Mouse (Mus musculus) thymus, postnatal 36 days (tissue): ENCODE measurements around the gene Emc3.

Source experiments
- DNase-seq, 2 experiments: peaks; one replicate each; pipeline ENCODE4 v3.0.0; 2022; ENCODE audit warnings: mixed read lengths in 2 of 2

Gene Emc3

GRCm38 (mm10) chr6:113530932-113531839 is at the start of gene Emc3, which contains the start of gene Fancd2:
Gene Emc3 (minus strand): TSS chr6:113531652.
Gene Fancd2 (plus strand): TSS chr6:113531682.
- DNase-seq = peak; percentile 89 to 91

- no peak for DNase-seq
Measured at GRCm38 (mm10) chr6:113579306-113579705, 47.9 kb upstream of the Emc3 start.

GRCm38 (mm10) chr6:113576044-113576443 is 44.6 kb upstream of the Emc3 start:
- DNase-seq = no peak

- DNase-seq = no peak
Measured at GRCm38 (mm10) chr6:113564557-113564956, 33.1 kb upstream of the Emc3 start.

- no peak for DNase-seq
Measured at GRCm38 (mm10) chr6:113559736-113560135, 28.3 kb upstream of the Emc3 start.

- DNase-seq = no peak
Measured at GRCm38 (mm10) chr6:113543906-113544481, 12.5 kb upstream of the Emc3 start.

- no peak for DNase-seq
Measured at GRCm38 (mm10) chr6:113541610-113542009, 10.2 kb upstream of the Emc3 start.

- no peak for DNase-seq
Measured at GRCm38 (mm10) chr6:113534886-113535285, 3.4 kb upstream of the Emc3 start.

GRCm38 (mm10) chr6:113531840-113532404 is 470 bp upstream of the Emc3 start:
- no peak for DNase-seq

GRCm38 (mm10) chr6:113523420-113523819 is 8.0 kb downstream of the Emc3 start:
- no peak for DNase-seq

- DNase-seq = no peak
Measured at GRCm38 (mm10) chr6:113522310-113522709, 9.1 kb downstream of the Emc3 start.

GRCm38 (mm10) chr6:113517434-113518080 is 13.9 kb downstream of the Emc3 start:
- peak; percentile 44 to 66 for DNase-seq

GRCm38 (mm10) chr6:113514600-113514999 is 16.9 kb downstream of the Emc3 start:
- no peak for DNase-seq

GRCm38 (mm10) chr6:113513944-113514343 is 17.5 kb downstream of the Emc3 start:
- no peak for DNase-seq

- no peak for DNase-seq
Measured at GRCm38 (mm10) chr6:113508947-113509280, 22.5 kb downstream of the Emc3 start.

GRCm38 (mm10) chr6:113508272-113508946 is 23.0 kb downstream of the Emc3 start:
- DNase-seq = no peak

GRCm38 (mm10) chr6:113507130-113507529 is 24.3 kb downstream of the Emc3 start:
- DNase-seq = no peak

GRCm38 (mm10) chr6:113505689-113506088 is 25.8 kb downstream of the Emc3 start:
- DNase-seq = no peak

GRCm38 (mm10) chr6:113502801-113503200 is 28.7 kb downstream of the Emc3 start:
- no peak for DNase-seq

GRCm38 (mm10) chr6:113501388-113502084 is 29.9 kb downstream of the Emc3 start, which contains the start of gene Prrt3:
Gene Prrt3 (minus strand): TSS chr6:113501931.
- no peak for DNase-seq

GRCm38 (mm10) chr6:113499346-113499745 is 32.1 kb downstream of the Emc3 start:
- no peak for DNase-seq

- peak in 1 of 2 experiments; percentile 32 for DNase-seq
Measured at GRCm38 (mm10) chr6:113495071-113495675, 36.3 kb downstream of the Emc3 start.
